Mouse (Mus musculus) embryonic fibroblast, embryonic 13.5 days (primary cell): Measurements from ENCODE around the gene Pheta2.

Experiments
- CTCF ChIP-seq: IDR thresholded peaks from 2 replicates; pipeline ENCODE4 v1.5.1; 2011; ENCODE audit warnings: mild to moderate bottlenecking, control low read depth, low read length, moderate library complexity, borderline replicate concordance; ENCODE audit not compliant: insufficient read depth
- POLR2A ChIP-seq: IDR thresholded peaks from 2 replicates; pipeline ENCODE4 v1.6.1; 2011; ENCODE audit warnings: low read depth, mild to moderate bottlenecking, control low read depth, low read length, moderate library complexity

GRCm38 (mm10) chr15:82351480-82351879 lies 12.7 kb downstream of the Pheta2 start:
- TF ChIP-seq CTCF (no peak), POLR2A (no peak)
